Mouse (Mus musculus): ENCODE results near the gene Wbp1l. TPM values are rescaled to one million over a fixed set of nuclear protein-coding genes. Genes with fewer than 3 reads are reported as not detected.

Gene Wbp1l
- total RNA-seq, 1 experiment from 2014 or later = 27.7 TPM

DNA sequence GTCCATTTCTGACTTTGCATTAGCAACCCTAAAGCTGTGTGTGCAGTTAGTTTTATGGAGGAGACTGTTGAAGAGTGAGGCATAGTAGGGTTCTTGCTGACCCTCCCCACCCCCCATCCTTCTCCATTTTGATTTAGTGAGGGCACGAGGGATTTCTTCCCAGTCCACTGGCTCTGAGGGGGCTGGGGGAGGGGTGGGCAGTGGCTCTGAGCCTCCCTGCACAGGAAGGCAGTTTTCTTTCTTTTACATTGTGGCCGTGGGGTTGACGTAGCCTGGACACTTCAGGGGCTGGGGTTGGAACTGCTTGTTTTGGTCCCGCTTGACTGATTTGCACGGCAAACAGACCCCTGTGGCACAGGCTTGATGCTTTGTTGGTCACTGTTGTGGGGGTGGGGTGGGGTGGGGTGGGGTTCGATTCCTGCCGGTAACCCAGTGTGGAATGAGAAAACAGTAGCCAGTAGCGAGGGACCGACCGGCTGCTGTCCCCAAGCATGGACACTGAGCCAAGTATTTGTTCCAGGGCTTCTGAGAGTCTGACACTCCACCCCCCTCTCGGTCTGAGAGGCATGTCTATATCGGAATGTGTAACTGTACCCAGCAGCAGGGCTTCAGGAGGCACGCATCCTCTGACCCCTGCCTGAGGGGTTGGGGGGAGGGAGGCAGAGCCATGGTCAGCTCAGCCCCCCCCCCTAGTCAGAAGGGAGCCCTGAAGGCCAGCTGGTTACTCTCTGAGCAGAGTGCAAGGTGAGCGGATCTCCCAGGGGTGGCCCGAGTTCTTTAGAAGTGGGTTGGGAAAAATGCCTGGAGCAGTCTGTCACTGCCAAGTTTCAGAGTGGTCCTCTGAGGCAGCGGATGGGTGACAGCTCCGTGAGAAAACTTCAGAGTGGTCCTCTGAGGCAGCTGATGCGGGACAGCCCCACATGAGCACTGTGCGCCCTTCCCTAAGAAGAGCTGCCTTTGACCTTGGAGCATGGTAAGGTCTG lies 25.2 kb downstream of the Wbp1l start:
- no peak for ATAC-seq (replicated peaks; ENCODE audit: low read depth, poor library complexity, severe bottlenecking)

DNA sequence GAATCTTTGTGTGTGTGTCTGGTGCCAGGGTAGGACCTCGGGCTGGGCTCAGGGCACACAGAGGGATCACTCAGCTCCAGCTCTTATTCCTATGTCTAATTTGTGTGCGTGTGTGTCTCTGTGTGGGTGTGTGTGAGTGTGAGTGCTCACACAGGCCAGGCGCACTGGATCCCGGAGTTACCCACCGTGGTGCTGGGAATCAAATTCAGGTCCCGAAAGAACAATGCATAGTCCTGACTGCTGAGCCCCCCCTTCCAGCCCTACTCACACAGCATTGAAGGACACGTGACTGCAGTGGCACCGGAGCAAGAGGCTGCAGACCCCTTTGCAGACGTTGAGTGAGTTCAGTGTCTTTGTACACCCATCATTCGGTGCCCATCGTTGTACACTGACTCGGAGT lies 26.1 kb downstream of the Wbp1l start:
- no peak for ATAC-seq (replicated peaks; ENCODE audit: low read depth, poor library complexity, severe bottlenecking)

DNA sequence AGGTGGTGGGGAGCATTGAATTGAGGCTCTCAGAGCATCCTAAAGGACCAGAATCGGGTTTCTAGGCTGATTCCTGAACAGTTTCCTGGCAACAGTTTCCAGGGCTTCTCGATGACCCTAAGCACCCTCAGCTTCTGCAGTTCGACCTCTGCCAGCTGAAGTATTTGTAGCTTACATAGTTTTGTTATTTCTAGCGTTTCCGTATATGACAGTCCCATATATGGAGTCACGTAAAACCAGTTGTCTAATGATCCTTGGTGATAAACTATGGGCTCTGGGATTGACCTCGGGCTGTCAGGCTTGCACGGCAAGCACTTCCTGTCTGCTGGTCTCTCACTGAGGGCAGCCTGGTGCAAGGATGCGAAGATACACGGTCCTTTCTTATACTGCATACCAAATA lies 26.6 kb downstream of the Wbp1l start:
- ATAC-seq (replicated peaks; ENCODE audit: low read depth, poor library complexity, severe bottlenecking) = no peak

DNA sequence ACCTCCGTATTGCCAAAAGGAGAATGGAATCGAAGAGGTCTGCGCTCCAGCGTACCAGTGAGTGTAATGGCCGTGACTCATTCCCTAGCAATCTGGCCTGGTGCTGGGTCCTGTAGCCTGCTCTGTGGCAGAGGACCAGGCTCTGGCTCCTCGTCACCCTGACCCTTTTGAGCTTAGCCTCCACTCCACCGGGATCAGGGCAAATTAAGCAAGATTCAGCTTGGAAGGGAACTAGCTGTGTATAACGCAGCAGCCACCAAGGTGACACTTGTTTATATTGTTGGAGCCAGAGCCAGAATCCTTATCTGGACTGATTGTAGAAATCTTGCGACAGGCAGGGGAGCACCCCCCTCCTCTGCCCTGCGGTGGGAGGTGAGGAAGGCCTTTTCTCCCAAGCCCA lies 29.5 kb downstream of the Wbp1l start:
- no peak for ATAC-seq (replicated peaks; ENCODE audit: low read depth, poor library complexity, severe bottlenecking)

DNA sequence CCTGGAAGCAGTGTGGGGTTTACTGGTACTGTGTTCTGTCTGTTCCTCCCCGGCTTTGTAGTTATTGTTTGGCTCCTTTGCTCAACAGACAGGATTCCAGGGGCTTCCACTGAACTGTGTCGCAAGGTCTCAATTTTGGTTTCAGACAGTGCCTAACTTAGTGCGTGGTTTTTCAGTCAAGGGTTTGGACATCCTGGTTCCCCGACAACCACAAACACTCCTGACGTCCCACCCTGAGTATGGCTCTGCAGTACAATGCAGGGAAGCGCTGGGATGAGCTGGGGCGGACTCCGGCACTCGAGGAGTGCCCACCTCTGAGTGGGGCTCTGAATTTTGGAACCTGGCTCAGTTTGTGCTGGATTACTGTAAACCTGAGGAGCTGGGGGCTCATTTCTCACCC lies 30.9 kb downstream of the Wbp1l start:
- ATAC-seq (replicated peaks; ENCODE audit: low read depth, poor library complexity, severe bottlenecking) = 0 out of 2 replicates have a peak, but pooled peaks have one; percentile 11

DNA sequence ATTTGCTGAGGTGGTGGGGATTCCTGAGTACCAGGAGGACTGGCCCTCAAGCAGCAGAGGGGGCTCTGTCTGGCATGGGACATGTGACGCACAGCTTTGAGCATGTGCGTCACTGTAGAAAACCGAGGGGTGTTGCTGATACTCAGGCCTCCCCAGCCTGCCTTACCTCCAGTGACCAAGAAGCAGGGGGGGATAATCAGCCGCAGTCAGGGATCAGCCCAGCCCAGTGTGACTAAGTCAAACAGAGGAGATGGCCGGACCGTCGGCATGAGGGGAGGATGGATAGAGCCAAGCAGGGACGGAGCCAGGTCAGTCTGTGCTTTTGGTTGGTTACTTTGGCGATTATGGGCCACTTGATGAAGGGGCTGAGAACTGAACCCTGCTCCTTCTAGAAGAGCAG lies 32.8 kb downstream of the Wbp1l start:
- no peak for ATAC-seq (replicated peaks; ENCODE audit: low read depth, poor library complexity, severe bottlenecking)

DNA sequence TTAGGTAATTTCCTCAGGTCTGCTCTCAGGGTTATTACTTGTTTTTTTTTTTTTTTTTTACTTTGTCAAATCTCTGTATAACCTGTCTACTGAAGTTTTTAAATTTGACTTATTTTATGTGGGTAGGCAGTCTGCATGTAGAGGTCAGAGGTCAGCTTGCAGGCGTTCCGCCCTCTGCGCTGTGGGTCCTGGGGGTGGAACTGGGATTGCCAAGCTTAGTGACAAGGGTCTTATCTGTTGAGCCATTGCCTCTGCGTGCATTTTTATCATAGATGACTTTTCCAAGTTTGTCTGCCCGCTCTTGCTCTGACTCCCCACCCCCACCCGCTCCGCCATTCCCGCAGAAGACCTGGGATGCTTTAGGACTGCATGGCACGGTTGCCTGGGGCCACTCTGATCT lies 36.9 kb downstream of the Wbp1l start:
- no peak for ATAC-seq (replicated peaks; ENCODE audit: low read depth, poor library complexity, severe bottlenecking)

DNA sequence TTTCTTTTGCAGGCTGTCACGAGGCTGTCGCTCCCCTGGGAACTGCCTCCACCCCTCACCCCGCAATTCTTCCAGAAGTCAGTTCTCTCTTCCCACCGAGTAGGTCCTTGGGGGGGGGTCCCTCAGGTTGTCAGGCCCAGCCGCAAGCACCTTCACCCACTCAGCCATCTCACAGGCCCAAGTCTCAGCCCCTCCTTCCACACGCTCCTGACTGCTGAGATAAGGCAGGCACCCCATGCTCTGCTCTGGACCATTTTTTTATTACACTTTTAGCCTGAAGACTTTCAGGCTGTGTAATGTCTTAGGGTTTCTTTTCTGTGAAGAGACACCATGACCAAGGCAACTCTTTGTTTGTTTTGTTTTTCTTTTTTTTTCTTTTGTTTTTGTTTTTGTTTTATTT lies 38.7 kb downstream of the Wbp1l start:
- ATAC-seq (replicated peaks; ENCODE audit: low read depth, poor library complexity, severe bottlenecking) = no peak

DNA sequence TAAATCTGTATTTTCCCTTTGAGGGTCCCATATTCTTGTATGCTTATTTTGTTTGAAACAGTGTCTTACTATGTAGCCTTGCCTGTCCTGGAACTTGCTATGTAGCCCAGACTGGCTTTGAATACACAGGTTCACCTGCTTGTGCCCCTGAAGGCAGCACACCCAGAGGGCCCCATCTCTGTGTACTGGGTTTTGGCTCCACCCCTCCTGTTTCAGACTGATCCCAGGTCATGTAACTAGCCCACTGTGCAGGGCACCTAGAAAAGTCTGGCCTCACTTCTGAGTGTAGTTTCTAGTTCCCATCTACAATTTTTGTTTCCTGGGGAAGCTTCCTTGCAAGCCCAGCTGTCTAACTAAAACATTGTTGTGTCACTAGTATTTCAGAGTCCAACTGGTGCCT lies 40.2 kb downstream of the Wbp1l start:
- no peak for ATAC-seq (replicated peaks; ENCODE audit: low read depth, poor library complexity, severe bottlenecking)

DNA sequence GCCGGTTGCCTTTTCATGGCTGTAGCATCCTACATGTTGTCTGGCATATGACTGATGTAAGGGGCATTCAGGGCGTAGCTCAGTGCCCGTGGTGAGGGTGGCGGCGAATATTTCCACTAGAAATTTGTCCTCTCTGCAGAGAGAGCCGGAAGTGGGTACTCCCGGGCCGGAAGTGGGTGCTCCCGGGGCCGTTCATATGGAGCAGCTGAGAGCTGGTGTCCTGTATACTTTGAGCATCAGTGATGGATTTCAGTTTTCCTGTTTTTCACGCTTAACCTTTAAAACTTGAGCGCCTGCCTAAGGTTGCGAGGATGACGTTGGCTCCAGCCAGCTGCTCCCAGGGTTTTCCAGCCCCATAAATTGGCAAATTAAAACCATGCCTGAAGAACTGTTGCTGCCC lies 40.6 kb downstream of the Wbp1l start:
- ATAC-seq (replicated peaks; ENCODE audit: low read depth, poor library complexity, severe bottlenecking) = no peak

DNA sequence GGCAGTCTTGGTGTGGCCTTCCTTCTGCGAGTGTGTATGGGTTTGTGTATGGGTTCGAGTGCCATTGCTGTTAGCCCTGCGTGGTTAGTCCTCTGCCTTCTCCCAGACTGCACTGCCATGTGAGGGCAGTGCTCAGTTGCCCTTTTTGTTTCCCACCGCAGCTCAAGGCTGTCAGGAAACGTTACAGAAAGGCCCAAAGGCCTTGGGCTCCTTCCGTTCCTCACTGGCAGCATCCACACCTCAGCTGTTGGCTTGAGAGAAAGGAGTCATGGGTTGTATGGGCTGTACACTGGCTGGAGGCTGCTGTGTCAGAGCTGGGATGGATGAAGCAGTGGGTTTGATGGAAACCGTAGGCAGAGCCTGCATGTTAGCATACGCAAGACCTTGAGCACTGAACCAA lies 41.9 kb downstream of the Wbp1l start:
- no peak for ATAC-seq (replicated peaks; ENCODE audit: low read depth, poor library complexity, severe bottlenecking)

DNA sequence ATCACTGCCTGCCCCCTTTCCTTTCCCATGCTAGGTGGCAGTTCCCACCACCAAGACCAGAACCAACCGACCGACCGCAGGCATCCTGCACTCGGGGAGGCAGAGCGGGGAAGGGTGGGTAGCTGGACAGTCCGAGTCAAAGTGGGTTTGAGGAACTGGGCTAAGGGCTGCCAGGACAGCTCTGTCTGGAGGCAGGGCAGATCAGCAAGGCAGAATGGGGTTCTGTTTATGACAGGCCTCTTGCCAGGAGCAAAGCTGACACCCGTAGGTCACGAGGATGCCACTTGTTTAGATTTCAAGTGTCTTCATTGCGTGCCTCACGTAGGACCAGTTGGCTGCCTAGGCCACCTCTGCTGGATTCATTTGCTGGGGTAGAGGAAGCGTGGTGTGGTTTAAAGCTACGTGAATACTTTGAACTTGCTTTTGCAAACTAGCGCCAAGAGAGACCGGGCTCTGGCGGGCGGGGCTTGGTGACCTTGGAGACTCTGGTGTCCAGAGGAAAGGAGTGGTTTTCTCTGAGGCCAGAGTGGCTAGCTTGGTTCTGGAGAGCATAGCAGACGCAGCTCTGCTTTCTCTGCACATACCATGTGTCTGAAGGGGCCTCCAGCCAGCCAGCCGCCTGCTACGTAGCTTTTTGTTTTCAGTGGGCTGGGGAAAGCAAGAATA lies 42.7 kb downstream of the Wbp1l start:
- ATAC-seq (replicated peaks; ENCODE audit: low read depth, poor library complexity, severe bottlenecking) = 0 out of 2 replicates have a peak, but pooled peaks have one; percentile 10

DNA sequence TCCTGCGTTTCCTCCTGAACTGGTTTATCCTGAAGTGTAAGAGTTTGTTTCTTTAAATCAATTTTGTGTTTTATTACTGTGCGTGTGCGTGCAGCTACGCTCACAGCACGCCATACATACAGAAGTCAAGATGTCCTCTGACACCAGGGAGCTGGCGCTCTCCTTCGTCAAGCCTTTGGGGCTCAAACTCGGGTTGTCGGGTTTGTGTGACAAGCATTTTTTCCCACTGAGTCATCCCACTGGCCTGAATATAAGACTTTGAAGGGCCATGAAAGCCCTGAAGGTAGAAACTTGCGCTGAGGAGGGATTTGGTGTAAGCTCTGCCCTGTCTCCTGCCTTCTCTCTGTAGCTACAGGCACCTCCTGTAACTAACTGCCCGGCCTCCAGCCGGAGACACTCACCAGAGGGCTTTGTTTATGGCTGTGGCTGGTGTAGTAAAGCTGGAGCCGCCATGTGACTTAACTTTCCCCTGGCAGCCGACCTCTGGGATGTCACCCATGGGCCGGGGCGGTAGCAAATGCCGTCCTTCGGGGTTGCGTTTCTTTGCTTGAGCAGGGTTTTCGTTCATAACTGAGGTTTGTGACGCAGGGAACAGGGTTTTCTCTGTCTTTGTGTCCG lies 43.4 kb downstream of the Wbp1l start:
- no peak for ATAC-seq (replicated peaks; ENCODE audit: low read depth, poor library complexity, severe bottlenecking)

DNA sequence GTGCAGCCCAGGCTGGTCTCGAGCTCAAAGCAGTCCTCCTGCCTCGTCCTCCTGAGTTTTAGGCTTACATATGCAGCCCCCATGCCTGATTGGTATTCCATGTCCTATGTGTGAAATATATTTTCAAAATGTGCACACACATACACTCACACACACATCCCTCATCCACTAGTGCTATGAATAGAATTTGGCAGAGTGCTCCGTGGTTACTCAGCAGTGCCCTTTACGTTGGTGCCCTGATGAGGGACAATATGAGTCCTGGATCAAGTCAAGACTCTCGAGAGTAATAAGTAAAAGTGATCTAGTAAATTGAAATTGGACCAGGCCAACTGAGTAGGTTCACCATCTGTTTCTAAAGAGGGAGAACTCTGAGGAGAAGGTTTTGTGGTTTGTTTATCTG lies 44.4 kb downstream of the Wbp1l start:
- ATAC-seq (replicated peaks; ENCODE audit: low read depth, poor library complexity, severe bottlenecking) = no peak

DNA sequence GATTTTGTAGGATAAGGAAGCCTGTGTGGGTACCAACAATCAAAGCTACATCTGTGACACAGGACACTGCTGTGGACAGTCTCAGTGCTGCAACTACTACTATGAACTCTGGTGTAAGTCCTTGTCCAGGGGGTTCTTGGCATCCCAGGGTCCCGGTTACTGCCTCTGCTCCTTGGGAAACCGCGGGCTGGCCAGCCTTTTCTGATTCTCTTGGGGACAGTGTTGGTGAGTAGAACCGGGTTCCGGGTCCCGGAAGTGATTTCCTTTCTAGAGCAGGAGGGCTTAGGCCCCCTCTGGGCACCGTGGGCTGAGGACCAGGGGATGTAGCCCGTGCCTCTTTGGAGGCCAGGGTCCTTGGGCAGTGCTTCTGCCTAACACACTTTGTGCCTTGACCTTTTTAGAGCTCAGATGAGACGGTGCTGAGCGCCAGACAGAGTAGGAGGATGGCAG lies 45.5 kb downstream of the Wbp1l start:
- no peak for ATAC-seq (replicated peaks; ENCODE audit: low read depth, poor library complexity, severe bottlenecking)

DNA sequence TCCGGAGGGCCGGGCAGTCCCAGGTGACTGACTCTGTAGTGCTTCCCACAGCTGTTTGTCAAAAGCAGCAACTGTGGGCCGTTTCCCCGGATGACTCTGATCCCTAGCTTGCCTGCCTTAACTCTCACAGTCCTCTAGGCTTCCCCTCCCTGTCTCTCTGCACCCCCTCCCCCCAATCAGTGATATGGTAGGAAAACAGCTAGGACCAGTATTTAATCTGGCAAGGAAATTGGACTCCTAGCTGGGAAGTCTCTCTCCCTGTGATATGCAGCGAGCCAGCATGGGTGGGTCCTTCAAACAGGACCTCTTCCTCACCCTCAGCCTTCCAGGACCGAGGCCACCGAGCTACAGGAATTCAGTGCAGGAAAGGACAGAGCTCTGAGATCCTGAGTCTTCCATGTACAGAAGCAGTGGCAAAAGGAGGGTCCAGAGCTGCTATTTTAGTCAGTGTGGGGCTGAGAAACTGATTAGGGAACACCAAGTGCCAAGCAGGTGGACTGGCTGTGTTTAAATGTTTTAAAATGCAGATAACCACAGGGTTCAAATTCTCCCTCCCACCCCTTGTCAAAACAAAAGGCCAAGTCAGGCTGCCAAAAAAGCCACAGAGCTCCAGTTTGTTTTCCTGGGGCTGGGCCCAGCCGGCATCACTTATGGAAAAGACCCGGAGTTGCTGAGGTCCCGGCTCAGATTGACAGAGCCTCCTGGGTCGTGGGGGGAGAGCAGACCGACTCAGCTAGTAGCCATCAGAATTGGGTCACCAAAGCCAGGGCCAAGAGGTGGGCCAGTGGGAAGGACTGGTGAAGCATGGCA lies 46.1 kb downstream of the Wbp1l start:
- no peak for ATAC-seq (replicated peaks; ENCODE audit: low read depth, poor library complexity, severe bottlenecking)

DNA sequence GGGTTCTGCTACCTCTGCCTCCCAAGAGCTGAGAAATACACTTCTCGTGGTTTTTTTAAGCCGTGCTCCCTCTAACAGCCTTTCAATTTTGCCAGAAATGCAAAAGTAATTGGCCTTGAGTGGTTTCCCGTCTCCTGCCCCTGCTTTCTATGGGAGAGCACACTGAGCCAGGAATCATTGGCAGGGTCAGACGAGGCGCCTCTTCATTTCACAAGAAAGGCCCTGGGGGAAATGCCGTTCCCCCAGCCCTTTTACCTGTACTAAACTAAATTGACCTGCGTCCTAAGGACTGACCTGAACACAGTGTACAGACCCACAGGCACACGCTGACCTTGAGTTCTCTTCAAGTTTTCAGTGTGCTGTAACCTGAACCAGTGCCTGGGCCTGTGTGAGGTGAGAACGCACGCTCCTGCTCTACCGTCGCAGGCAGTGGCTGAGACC lies 47.2 kb downstream of the Wbp1l start:
- no peak for ATAC-seq (replicated peaks; ENCODE audit: low read depth, poor library complexity, severe bottlenecking)

DNA sequence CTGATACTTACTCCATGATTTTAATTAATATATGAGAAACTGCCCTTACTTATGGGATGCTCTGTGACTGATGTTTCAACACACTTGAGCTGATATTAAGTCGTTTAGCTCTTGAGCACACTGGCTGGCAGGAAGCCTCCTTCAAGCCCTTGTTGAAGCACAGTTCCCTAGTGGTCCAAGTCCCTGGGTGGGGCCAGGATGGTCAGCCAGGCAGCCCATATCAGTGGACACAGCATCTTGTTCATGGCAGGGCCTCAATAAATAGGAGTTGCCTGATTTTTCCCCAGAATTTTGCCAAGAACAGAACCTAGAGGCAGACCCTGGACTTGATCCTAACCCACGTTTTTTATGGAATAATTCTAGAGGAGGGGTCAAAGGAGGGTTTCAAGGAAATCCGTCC lies 48.4 kb downstream of the Wbp1l start:
- no peak for ATAC-seq (replicated peaks; ENCODE audit: low read depth, poor library complexity, severe bottlenecking)

DNA sequence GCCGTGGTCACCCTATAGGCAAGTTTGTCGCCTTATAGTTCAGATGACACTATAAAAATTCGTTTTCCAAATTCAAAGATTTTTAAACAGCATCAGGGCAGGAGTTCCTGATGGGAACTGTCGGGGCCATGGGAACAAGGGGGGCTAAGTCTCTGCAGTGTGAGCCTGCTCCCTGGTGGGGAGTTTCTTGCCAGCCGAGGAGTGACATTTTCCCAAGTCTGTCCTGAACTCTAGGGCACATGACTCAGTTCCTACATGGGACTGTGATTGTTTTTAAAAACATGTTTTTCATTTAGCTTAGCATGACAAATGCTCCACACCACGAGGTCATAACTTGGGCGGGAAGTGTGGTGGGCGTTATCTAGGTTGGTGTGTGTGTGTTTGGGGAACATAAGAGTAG lies 49.0 kb downstream of the Wbp1l start:
- ATAC-seq (replicated peaks; ENCODE audit: low read depth, poor library complexity, severe bottlenecking) = no peak

DNA sequence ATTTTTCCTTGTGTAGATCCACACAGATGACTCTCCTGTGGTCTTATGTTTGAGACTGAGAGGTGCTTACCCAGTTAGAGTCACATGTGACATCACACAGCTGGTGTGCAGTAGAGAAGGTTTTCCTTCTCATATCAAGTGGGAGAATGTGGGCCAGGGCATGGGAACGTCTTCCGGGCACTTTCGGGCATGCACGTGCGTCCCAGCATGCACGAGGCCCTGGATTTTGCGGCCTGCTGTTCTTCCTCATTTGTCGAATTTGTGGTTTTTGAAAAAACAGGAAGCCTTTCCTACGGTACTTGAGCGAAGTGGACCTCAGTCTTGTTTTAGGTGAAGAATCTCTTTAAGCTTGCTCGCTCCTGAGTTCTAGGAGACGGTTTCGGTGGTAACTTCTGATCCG lies 49.7 kb downstream of the Wbp1l start:
- peak; percentile 72 for ATAC-seq (replicated peaks; ENCODE audit: low read depth, poor library complexity, severe bottlenecking)

Data from common myeloid progenitor, adult 5-6 weeks (primary cell).